Mouse (Mus musculus) liver, embryonic 14.5 days (tissue): ENCODE data around the gene Cdc34.

Experiments
- CTCF ChIP-seq: IDR thresholded peaks from 2 replicates; pipeline ENCODE4 v1.5.1; 2016; ENCODE audit warnings: antibody characterized with exemption, low read depth, control low read depth
- EP300 ChIP-seq: IDR thresholded peaks from 2 replicates; pipeline ENCODE4 v1.6.1; 2016; ENCODE audit warnings: antibody characterized with exemption, low read depth

DNA sequence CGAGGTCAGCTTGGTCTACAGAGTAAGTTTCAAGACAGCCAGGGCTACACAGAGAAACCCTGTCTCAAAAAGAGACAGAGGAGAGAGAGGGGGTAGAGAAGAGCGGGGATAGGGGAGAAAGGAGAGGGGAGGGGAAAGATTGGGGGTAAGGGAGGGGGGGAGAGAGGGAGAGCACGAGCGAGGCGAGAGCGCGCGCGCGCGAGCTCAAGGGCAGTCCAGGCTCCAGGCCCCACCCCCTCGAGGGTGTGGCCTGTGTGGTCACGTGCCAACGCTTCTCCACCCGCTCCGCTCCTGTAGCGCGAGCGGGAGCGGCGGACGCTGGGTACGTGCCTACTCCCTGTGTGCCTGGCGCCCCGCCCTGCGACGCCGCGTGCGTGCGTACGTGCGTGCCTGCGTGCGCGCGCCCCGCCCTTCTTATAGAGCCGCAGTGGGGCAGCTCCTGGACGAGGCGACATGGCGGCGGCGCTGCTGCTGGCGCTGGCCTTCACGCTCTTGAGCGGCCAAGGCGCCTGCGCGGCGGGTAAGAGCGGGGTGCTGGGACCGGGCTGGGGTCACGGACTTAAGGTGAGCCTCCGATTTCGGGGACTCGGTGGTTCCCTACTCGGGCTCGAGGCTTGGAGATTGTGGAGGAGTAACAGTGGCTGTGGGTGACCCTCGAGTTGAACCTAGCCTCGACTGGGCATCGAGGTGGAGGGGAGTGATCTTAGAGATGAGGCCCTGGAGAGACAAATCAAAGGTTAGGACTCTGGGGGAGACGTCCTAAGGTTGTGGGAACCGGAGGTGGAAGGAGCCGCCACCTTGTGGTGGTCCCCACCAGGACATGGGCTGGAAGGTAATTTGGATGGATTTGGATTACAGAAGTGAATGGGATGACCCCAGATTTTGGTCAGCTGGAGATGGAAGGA lies 22.3 kb downstream of the Cdc34 start, which contains the start of gene Bsg:
- TF ChIP-seq EP300 = peak; percentile 65
- TF ChIP-seq CTCF = peak; percentile 68
